Mouse (Mus musculus): ENCODE measurements around the gene Pak6. TPM values are rescaled to one million over a fixed set of nuclear protein-coding genes. Genes with fewer than 3 reads are reported as not detected.
"Not testable (repeated sequence)": the region's sequence is repeated elsewhere in the genome, so short reads cannot be mapped to it uniquely, and the experiment has no call there.

The Pak6 gene
- polyA plus RNA-seq, 2 experiments = 4.6 to 5.5 TPM

- no peaks in the 10 kb centered on the region for H3K9me3 ChIP-seq (ENCODE audit: control insufficient read depth, low read length)
- H3K36me3 ChIP-seq (ENCODE audit: control insufficient read depth, insufficient read depth, low read length) = peaks cover 64% of the 10 kb centered on the region
- no peak for TF ChIP-seq POLR2A (IDR thresholded peaks at IDR 0.05; ENCODE audit: borderline replicate concordance, extremely low read depth, insufficient read depth, insufficient read length)
- no peak overlapping the region for H3K27ac ChIP-seq (replicated peaks; ENCODE audit: low read depth, low read length)
- no peak for DNase-seq (ENCODE audit: low spot score)
- H3K9ac ChIP-seq (ENCODE audit: low read depth, low read length, severe bottlenecking) = no peak overlapping the region
- H3K27me3 ChIP-seq (ENCODE audit: control insufficient read depth, insufficient read depth, low read length) = no peaks in the 10 kb centered on the region
- H3K4me2 ChIP-seq (replicated peaks; ENCODE audit: low read depth, low read length, severe bottlenecking) = no peak overlapping the region
- WGBS = 85% methylated on average over 3 of the region's 3 CpGs
- H3K4me1 ChIP-seq (ENCODE audit: control insufficient read depth, insufficient read depth, low read length) = no peaks in the 10 kb centered on the region
- no peak for ATAC-seq (ENCODE audit: low FRiP score, low read depth)
- H3K4me3 ChIP-seq (replicated peaks; ENCODE audit: low read length) = no peak overlapping the region
Measured at GRCm38 (mm10) chr2:118642431-118642830, 20.7 kb upstream of the Pak6 start.

DNA sequence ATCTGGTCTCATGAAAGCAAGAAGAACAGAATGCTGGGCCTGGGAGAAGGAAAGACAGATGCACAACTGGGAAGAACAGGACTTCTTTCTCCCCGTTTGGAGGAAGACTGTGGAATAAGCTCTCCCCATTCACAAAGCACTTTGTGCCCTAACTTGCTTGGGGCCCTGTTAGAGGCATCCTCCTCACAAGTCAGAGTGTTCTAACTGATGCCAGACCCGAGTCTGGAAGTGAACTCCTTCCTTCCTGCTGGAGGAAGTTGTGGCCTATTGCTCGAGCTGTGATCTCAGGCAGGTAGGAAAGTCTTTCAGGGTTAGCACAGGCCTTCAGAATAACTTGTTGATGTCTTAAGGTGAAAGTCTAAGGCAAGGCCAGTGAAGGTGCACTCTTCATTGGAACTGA lies 20.2 kb upstream of the Pak6 start:
- Histone ChIP-seq H3K36me3 (ENCODE audit: control insufficient read depth, insufficient read depth, low read length) (peaks cover 62% of the 10 kb centered on the region), H3K4me2 (replicated peaks; ENCODE audit: low read depth, low read length, severe bottlenecking) (no peak overlapping the region), H3K9me3 (ENCODE audit: control insufficient read depth, low read length) (no peaks in the 10 kb centered on the region), H3K9ac (ENCODE audit: low read depth, low read length, severe bottlenecking) (no peak overlapping the region), H3K4me1 (ENCODE audit: control insufficient read depth, insufficient read depth, low read length) (no peaks in the 10 kb centered on the region), H3K4me3 (replicated peaks; ENCODE audit: low read length) (no peak overlapping the region), H3K27me3 (ENCODE audit: control insufficient read depth, insufficient read depth, low read length) (no peaks in the 10 kb centered on the region), H3K27ac (replicated peaks; ENCODE audit: low read depth, low read length) (no peak overlapping the region)
- no peak for TF ChIP-seq POLR2A (IDR thresholded peaks at IDR 0.05; ENCODE audit: borderline replicate concordance, extremely low read depth, insufficient read depth, insufficient read length)
- no peak for ATAC-seq (ENCODE audit: low FRiP score, low read depth)
- WGBS = 78% methylated on average over 3 of the region's 3 CpGs
- DNase-seq (ENCODE audit: low spot score) = no peak

- Histone ChIP-seq H3K4me2 (replicated peaks; ENCODE audit: low read depth, low read length, severe bottlenecking) (no peak overlapping the region), H3K27me3 (ENCODE audit: control insufficient read depth, insufficient read depth, low read length) (no peaks in the 10 kb centered on the region), H3K27ac (replicated peaks; ENCODE audit: low read depth, low read length) (no peak overlapping the region), H3K9ac (ENCODE audit: low read depth, low read length, severe bottlenecking) (no peak overlapping the region), H3K9me3 (ENCODE audit: control insufficient read depth, low read length) (no peaks in the 10 kb centered on the region), H3K36me3 (ENCODE audit: control insufficient read depth, insufficient read depth, low read length) (peaks cover 30% of the 10 kb centered on the region), H3K4me3 (replicated peaks; ENCODE audit: low read length) (no peak overlapping the region), H3K4me1 (ENCODE audit: control insufficient read depth, insufficient read depth, low read length) (no peaks in the 10 kb centered on the region)
- ATAC-seq (ENCODE audit: low FRiP score, low read depth) (no peak), DNase-seq (ENCODE audit: low spot score) (no peak)
- no peak for TF ChIP-seq POLR2A (IDR thresholded peaks at IDR 0.05; ENCODE audit: borderline replicate concordance, extremely low read depth, insufficient read depth, insufficient read length)
- 81% methylated on average over 5 of the region's 5 CpGs for WGBS
Measured at GRCm38 (mm10) chr2:118646665-118647064, 16.4 kb upstream of the Pak6 start.

- not testable (repeated sequence) for H3K4me3 ChIP-seq (replicated peaks; ENCODE audit: low read length); H3K9ac ChIP-seq (ENCODE audit: low read depth, low read length, severe bottlenecking); H3K4me1 ChIP-seq (ENCODE audit: control insufficient read depth, insufficient read depth, low read length); H3K9me3 ChIP-seq (ENCODE audit: control insufficient read depth, low read length); H3K27ac ChIP-seq (replicated peaks; ENCODE audit: low read depth, low read length); H3K4me2 ChIP-seq (replicated peaks; ENCODE audit: low read depth, low read length, severe bottlenecking); H3K36me3 ChIP-seq (ENCODE audit: control insufficient read depth, insufficient read depth, low read length); H3K27me3 ChIP-seq (ENCODE audit: control insufficient read depth, insufficient read depth, low read length); DNase-seq (ENCODE audit: low spot score); ATAC-seq (ENCODE audit: low FRiP score, low read depth)
- WGBS = 77% methylated on average over 1 of the region's 2 CpGs
Measured at GRCm38 (mm10) chr2:118650697-118651096, 12.4 kb upstream of the Pak6 start.

DNA sequence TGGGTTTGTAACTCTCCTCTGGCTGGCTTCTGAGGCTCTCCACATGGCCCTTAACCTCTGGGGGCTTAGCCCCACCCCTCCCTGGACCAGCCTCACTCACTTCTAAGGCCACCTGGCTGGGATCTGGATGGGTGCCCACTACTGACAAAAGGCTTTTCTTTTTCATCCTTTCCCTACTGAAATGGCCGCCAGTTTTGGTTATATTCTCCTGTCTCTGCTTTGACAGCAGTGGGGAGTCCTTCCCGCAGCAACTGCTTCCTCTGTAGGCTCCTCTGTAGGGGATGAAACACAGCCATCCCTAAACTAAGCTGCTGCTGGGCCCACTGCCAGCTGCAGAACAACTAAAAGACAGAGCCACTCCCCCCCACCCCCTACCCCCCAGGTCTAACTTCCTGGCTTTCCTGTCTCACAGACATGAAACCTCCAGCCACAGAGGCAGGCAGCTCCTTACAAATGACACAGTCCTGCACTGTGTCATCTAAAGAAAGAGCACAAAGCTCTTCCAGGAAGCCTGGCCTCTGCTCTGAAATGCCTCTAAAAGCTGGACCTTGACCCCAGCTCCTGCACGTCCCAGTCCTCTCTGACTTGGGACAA lies 6.3 kb upstream of the Pak6 start:
- no peak overlapping the region for H3K9ac ChIP-seq (ENCODE audit: low read depth, low read length, severe bottlenecking)
- TF ChIP-seq POLR2A (IDR thresholded peaks at IDR 0.05; ENCODE audit: borderline replicate concordance, extremely low read depth, insufficient read depth, insufficient read length) = no peak

DNA sequence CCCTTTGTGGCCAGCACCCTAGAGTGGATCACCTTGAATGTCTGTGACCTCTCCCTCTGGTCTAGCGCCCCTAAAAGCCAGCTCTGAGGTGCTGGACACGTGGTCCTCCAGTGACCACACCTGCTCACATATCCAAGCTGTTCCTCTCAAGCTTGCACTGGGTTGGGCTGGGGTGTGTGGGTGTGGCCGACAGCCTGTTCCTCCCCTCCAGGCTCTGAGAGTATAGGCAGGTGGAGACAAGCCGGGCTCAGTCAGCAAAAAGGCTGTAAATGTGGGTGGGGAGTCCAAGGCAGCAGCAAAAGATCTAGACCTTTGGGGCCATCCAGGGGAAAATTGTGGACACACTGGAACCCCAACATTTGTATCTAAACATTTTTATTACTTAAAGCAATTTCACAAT lies 4.6 kb upstream of the Pak6 start:
- H3K27ac ChIP-seq (replicated peaks; ENCODE audit: low read depth, low read length) = no peak overlapping the region
- H3K4me1 ChIP-seq (ENCODE audit: control insufficient read depth, insufficient read depth, low read length) = peaks cover 25% of the 10 kb centered on the region
- no peaks in the 10 kb centered on the region for H3K27me3 ChIP-seq (ENCODE audit: control insufficient read depth, insufficient read depth, low read length)
- TF ChIP-seq POLR2A (IDR thresholded peaks at IDR 0.05; ENCODE audit: borderline replicate concordance, extremely low read depth, insufficient read depth, insufficient read length) = no peak
- ATAC-seq (ENCODE audit: low FRiP score, low read depth) = no peak
- no peak for DNase-seq (ENCODE audit: low spot score)
- WGBS = 18% methylated on average over 4 of the region's 4 CpGs
- no peak overlapping the region for H3K4me2 ChIP-seq (replicated peaks; ENCODE audit: low read depth, low read length, severe bottlenecking)
- no peak overlapping the region for H3K9ac ChIP-seq (ENCODE audit: low read depth, low read length, severe bottlenecking)
- H3K4me3 ChIP-seq (replicated peaks; ENCODE audit: low read length) = no peak overlapping the region
- H3K36me3 ChIP-seq (ENCODE audit: control insufficient read depth, insufficient read depth, low read length) = no peaks in the 10 kb centered on the region
- H3K9me3 ChIP-seq (ENCODE audit: control insufficient read depth, low read length) = no peaks in the 10 kb centered on the region

More for the DNA sequence above, 6.3 kb upstream of the Pak6 start:
- H3K27ac ChIP-seq (replicated peaks; ENCODE audit: low read depth, low read length) = no peak overlapping the region
- H3K4me2 ChIP-seq (replicated peaks; ENCODE audit: low read depth, low read length, severe bottlenecking) = no peak overlapping the region
- H3K4me1 ChIP-seq (ENCODE audit: control insufficient read depth, insufficient read depth, low read length) = peaks cover 16% of the 10 kb centered on the region
- ATAC-seq (ENCODE audit: low FRiP score, low read depth) (0 out of 2 replicates have a peak, but pooled peaks have one; percentile 42), DNase-seq (ENCODE audit: low spot score) (peak; percentile 39)
- H3K27me3 ChIP-seq (ENCODE audit: control insufficient read depth, insufficient read depth, low read length) = no peaks in the 10 kb centered on the region
- WGBS = 32% methylated on average over 3 of the region's 3 CpGs
- no peaks in the 10 kb centered on the region for H3K36me3 ChIP-seq (ENCODE audit: control insufficient read depth, insufficient read depth, low read length)
- H3K9me3 ChIP-seq (ENCODE audit: control insufficient read depth, low read length) = no peaks in the 10 kb centered on the region
- H3K4me3 ChIP-seq (replicated peaks; ENCODE audit: low read length) = no peak overlapping the region
